Mouse (Mus musculus): ENCODE measurements around the gene Cpa3. TPM values are rescaled to one million over a fixed set of nuclear protein-coding genes. Genes with fewer than 3 reads are reported as not detected.

Cpa3 gene
- not detected for total RNA-seq (2023)

GRCm38 (mm10) chr3:20242050-20242449 is at the start of gene Cpa3:
Gene Cpa3 (minus strand): TSS chr3:20242181.

GRCm38 (mm10) chr3:20275633-20276032 is 33.7 kb upstream of the Cpa3 start, which contains the start of gene Cpb1:
Gene Cpb1 (minus strand): TSS chr3:20275733.

Other genes with a start within 250 kb of the Cpa3 start
- 100 to 1,000 TPM; 160 to 161 TPM for gene Hps3, start 206.9 kb downstream of the Cpa3 start, total RNA-seq (2023)
- 10 to 100 TPM; 61.3 to 72.6 TPM for gene Hltf, start 184.4 kb downstream of the Cpa3 start, total RNA-seq (2023)
- gene Gyg, start 86.9 kb downstream of the Cpa3 start, total RNA-seq (2023): 10 to 100 TPM; 22.6 to 26.5 TPM
- gene Cpb1, start 33.6 kb upstream of the Cpa3 start, total RNA-seq (2023): not detected
- not detected for gene Agtr1b, start 125.0 kb upstream of the Cpa3 start, total RNA-seq (2023)

All from B cell, adult 67 days (primary cell).